Mouse (Mus musculus) urinary bladder, adult 2 months (tissue): ENCODE data around the gene Kcnma1. TPM values are rescaled to one million over a fixed set of nuclear protein-coding genes. Genes with fewer than 3 reads are reported as not detected.

Experiments used
- DNase-seq: peaks from one replicate; pipeline ENCODE4 v3.0.0; 2022; ENCODE audit warnings: low spot score
- polyA plus RNA-seq: library from polyadenylated mRNA; depleted of rRNA; stranded (reverse); fragments of >200 nt; gene quantifications from 2 replicates; pipeline ENCODE4 v1.2.3, GENCODE M21; 2012

The Kcnma1 gene
- polyA plus RNA-seq, 1 experiment, result 22.2 TPM

DNA sequence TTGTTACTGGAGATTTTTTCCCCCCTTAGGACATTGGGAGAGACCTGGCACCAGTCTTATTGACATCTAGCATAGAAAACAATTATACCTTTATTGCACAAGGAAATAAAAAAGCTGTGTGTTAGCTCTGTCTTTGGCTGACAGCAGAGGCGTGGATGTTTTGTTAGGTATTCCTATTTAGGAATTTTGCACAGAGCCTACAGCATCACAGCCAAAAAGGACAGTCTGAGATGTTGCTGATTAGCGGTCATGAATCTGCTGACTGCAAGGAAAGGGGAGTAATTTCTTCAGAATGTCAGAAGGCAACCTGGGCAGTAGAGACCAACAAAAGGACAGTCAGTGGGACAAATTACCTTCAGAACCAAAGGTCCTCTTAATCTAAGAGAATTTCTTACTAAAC lies 412.2 kb downstream of the Kcnma1 start:
- DNase-seq, result no peak

DNA sequence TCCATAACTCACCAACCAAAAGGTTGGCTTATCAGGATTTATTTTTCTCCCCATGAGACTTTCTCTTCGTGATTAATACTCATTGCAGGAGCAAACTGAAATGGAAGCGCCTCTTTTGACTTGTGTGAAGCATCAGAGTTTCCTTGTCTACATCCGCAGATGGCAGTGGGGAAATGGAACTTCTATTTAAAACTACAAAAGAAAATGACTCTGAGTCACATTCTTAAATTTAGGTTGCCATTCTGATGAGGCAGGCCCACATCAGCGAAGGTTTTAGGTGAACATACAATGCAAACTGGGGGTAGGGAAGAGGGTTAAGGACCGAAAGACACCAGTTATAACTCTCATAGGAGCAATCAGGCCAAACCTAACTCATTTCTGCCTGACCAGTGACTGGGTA lies 419.7 kb downstream of the Kcnma1 start:
- no peak for DNase-seq

DNA sequence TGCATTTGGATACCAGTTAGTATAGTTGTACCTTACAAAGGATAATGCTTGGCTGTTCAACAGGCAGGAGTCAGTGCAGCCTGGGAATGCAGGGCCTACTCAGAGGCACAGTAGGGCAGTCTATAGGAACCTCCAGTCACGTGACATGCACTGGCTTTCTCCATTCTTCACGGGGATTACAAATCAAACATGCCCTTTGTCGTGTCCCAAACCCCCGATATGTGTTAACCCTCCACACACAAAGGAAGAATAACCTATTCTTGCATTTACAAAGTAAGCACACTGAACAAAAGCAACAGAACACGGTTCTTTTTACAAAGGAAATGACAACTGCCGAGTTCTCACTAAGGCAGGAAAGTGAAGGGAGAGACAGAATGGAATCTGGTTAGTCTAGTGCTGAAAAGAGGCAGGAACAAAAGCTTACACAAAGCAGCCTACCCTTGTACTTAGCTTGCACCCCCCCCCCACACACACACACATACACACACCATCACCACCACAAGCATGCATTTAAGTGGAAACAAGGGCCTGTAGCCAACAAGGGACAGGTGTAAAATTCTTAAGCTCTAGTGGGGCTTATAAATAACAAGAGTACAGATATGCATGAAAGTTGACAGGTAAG lies 421.4 kb downstream of the Kcnma1 start:
- DNase-seq, result no peak

DNA sequence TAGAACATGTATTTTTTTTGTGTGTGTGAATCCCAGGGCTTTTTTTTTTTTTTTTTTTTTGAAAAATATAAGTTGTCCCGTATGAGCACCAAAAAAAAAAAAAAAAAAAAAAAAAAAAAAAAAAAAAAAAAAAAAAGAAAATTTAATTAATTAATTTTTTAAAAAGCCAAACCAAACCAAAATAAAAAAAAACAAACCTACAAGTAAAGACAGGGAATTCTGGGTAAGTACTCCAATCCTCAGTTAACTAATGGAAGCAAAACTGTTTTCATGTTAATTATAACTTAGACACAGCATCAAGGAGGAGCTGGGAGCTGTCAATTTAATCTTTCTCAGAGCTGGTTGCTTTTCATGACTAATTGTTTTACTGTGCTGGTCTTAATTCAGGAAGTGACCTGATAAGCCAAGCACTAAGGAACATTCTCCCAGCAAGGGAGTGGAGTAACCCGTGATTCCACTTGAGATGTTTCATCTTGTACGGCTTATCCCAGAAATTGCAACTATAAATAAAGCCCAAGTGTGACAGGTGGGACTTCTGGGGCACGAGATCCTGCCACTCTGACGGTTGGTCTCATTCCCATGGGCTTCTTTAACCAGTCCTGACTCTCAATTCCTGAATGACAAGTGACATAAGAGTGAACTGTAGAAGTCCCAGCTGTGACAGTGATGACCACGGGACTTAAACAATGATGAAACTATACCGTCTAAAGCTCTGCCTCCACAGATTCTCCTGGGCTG lies 424.4 kb downstream of the Kcnma1 start:
- DNase-seq, result no peak

DNA sequence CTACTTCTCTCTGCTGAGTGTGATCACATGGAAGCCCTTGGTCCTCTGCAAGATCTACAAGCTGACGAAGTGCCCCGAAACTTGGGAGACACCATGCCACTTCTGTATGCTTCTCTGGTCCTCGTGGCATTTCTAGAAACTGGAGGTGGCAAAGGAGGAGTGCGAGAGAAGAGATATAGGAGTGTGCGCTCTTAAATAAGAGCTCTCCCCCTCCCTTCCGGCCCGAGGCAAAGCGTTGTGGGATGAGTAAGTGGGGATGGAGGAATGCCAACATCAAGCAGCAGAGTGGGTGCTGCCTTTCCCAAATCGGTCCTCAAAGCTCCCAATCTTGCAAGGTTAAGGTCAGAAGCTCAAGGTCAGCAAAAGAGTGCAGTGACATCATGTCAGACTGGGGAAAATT lies 426.8 kb downstream of the Kcnma1 start:
- DNase-seq, result no peak

DNA sequence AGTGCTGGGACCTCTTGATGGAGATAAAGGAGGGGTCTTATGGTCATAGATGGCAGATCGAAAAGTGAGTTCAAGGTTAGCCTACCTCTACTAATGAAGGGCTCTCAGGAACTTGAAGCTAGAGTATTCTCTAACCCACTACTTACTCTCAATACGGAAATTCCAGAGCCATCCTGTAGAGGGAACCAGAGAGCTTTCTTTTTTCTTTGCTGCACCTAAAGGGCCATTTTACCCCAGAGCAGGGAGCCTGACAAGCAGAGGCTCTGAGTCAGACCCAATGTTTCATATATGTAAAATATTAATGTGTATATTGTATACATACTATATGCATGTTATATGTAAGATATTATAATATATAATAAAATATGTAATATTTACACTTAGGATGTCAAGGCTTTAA lies 431.1 kb downstream of the Kcnma1 start:
- DNase-seq, result no peak

DNA sequence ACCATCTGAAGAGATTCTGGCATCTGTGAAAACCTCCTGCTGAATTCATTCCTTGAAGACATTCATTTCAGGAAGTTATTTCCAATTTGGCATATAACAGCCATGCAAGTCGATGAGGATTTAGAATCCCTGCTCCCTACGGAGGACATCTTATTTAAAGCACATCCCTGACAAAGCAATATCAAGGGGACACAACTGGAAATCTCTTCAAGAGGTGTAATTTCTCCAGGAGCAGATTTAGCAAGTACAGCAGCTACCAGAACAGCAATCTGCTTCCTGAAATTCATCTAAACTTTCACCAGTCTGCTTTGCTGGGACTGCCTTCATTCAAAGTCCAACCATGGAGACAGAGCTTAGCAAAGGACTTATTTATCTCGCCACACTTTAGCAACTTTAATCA lies 433.0 kb downstream of the Kcnma1 start:
- DNase-seq, result no peak

DNA sequence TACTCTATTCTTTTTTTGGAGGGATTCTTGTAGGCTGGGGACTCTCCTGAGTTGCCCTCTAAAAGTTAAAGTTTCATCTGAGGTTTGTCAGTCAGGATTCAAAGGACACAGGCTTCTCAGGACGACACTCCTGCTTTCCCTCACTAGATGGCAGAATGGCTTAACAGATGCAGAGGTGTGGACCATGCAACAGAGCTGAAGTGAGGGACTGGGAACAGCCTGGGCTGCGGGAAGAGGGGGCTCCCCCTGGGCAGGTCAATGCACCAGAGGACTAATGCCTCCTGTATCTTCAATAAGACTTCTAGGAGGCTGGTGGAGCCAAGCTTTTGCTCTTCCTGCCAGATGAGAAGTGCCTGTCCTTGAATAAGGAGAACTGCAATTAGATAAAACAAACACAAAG lies 438.3 kb downstream of the Kcnma1 start:
- DNase-seq, result no peak

DNA sequence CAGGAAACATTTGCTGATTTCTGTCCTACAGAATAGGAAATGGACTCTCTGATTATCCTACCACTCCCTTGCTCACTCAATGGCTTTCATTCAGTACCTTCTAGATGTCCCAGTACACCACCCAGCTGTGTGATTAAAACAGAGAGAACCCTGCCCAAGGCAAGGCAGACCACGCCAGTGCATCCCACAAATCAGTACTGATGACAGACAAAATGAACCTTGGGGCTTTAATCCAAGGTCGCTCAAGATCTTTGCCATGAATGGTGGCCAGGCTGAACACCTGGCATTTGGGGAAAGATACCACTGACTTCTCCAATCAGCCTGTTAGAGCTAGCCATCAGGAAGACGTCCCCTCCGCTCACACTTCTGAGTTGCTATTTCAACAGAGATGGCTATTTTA lies 440.2 kb downstream of the Kcnma1 start:
- no peak for DNase-seq

DNA sequence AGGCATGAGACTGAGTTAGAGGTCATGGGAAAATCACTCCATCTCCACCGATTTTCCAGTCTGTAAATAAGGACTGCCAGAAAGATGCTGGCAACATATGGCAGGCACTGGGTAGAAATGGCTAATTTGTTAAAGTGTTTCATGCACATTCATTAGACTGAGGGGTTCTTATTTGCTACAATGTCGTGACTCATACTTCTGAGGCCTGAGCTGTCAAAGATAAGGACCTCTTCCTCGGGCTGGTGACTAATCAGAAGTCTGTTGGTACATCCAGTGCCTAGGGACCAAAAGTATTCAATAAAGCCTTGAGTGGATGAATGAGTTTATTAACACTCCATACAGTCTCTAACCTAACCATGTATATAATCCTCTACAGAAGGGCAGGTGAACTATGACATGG lies 440.9 kb downstream of the Kcnma1 start:
- DNase-seq, result no peak

DNA sequence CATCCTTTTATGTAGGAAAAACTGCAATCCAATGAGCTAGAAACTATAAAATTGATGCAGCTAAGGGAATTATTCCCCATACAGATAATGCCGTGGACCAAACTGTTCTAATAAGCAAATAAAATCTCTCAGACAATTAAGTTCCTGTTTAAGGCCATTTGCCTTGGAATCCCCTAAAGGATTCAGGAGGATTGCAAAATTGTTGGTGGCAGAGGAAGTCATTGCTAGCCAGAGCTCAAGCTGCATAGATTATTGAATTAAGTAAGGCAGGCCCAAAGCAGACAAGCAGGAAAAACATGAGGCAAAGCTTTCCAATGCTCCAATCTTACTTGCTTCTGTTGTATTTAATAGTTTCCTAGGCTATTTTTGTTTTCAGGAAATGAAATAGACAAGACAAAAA lies 441.5 kb downstream of the Kcnma1 start:
- no peak for DNase-seq

DNA sequence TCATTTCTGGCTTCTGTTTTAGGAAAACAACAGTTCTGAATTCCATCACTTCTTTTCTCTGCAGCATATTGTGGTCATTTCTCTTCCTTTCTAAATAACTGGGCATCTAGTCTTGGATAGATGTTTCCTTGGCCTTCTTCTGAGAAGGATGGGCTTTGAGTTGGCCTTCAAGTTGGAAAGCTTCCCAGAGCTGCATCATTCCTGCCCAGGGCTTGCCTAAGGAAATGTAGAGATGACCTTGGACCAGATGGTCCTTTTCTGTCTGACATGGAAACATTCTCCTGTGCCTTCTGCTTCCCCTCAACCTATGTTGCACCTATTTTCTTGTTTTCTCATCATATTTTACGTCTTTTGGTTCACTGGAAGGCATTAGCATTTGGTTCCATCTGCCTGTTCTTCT lies 444.0 kb downstream of the Kcnma1 start:
- no peak for DNase-seq

DNA sequence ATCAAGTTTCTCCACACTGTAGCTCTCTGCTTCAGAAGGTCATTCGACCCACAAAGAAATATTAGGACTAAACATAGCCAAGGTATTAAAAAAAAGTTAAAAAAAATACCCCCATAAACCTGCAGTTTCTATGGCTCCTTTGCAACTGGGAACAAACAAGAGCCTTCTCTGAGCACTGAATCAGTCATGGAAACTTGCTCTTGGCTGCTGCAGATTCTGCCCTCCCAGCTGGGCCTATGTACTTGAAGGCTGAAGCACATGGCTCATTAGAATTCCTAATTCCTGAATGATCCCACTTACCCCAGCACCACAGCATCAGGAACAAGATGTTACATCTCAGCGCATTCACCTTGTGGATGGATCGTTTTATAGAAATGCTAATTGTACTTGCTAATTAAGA lies 448.4 kb downstream of the Kcnma1 start:
- no peak for DNase-seq

DNA sequence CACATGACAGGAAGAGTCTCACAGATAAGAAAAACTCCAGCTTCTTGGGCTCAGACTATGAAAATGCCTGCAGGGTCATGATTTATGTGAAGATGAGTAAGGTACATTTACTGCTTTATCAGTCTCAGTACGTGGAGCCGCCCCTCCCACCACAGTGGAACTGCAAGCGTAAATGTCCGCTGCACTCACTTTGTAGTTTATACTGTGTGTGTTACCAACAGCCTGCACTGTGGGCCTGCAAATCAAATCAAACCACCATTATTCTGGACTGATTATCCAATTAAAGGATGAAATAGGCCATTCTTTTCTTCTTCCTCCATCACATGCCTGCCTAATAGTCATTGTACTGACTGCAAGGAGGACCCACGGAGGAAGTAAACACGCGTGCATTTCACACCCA lies 449.8 kb downstream of the Kcnma1 start:
- DNase-seq, result no peak

DNA sequence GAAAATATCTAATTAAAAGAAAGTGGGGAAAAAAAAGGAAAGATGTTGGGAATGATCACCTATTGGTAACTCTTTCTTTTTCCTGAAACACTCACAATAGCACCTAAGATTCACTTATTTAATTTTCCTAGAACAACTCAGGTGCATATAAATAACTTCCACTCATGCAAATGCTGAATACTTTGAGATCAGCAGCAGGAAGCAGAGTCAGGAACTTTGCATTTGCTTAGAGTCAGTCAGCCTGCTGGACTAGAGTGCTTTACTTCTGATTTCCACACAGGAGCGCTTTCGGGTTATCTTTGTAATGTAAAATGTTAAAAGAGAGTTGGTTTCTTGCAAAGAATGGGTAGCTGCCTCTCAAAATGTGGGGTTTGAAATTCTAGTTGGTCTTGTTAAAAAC lies 451.1 kb downstream of the Kcnma1 start:
- no peak for DNase-seq

DNA sequence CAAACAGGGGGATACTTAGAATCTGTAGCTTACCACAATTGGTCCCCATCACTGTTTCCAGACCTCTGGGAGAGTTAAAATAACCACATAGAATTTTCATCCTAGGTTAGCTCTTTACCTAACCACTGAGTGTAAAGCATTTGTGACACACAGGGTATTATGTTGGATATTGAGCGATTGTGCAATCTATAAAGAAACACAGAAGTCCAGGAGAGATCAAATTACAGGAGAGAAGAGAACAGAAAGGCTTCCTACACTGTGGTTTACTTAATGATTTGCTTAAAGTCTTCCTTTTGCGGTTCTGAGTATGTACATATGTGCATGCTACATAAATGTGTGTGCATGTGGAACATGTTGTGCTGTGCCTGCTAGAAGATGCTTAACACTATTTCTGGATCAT lies 458.6 kb downstream of the Kcnma1 start:
- no peak for DNase-seq

DNA sequence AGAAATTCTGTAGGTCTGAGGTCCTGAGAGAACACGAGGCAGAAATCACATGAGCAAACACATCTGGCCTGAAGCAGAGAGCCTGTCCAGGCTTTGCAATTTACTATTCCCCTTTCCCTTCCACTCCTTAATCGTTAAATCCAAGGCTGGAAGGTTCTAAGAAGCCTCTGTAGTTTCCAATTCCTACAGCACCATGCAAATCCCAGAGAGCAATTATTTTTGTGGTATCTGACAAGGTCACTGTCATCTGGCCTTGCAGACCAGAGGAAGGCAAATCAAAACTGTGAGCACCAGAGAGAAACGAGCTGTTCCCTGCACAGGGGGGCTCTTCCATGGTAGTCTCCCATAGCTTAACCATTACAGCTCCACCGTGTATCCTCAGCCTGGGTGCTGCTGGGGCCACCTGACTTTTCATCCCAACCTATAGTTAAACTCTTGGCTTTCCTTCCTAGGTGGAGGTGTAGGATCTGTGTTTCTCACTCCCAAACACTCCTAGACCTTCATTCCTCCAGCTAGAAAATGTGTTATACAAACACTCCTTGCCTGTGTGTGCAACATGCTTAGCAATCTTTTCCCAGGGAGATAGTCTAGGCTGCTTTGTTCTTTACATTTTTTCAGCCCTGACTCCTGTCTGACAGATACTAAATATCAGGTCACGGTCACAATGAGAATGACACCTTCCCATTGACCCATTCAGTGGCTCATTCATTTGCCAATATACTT lies 461.9 kb downstream of the Kcnma1 start:
- no peak for DNase-seq

DNA sequence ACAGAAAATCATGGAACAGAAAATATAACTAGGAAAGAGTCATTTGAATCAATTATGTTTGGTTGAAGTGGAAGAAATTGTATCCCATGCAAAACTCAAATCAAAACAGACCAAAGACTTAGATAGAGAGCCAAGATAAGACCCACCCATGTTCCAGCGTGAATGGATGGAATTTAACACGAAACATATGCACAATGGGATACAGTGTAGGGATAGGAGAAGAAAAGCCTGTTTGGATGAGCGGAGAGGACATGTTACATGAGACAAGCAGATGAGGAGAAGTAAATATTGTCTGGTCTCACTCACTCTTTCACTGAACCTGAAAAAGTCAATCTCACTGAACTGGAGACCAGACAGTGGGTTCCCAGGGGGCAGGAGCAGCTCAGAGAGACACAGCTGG lies 463.8 kb downstream of the Kcnma1 start:
- no peak for DNase-seq

DNA sequence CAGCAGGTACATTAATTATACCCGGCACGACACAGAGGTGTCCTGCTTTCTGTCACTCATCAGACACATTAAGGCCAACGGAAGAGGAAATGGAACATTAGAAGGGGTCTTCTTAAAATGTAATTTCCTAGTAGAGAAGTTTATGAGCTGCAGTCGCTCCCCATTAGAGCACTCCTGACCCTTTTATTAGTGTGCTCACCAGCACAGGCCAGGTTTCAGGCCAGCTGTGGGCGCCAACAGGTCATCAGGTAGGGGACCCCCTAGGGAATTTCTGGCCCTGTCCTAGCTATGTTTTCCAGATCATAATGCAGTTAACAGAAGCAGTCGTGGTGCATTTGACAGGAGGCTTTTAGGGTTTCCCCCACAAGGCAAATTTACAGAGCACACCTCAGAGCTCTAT lies 472.2 kb downstream of the Kcnma1 start:
- no peak for DNase-seq

DNA sequence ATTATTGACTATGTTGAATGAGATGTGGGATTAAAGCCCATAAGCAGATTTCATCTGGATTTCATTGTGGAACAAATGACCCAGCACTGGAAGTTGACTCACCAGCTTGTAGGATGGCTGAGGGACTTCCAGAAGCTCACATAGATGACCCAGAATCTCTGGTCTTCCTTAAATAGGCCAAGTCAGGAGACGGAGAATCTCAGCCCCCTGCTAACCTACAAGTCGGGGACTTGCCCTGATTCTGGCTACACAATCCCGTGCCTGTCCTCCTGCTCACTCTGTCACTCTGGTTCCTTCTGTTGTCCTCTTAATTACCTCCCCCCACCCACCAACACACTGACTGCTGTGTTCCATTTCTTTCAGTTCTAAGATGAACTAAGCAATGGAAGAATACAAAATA lies 474.7 kb downstream of the Kcnma1 start:
- DNase-seq, result no peak

DNA sequence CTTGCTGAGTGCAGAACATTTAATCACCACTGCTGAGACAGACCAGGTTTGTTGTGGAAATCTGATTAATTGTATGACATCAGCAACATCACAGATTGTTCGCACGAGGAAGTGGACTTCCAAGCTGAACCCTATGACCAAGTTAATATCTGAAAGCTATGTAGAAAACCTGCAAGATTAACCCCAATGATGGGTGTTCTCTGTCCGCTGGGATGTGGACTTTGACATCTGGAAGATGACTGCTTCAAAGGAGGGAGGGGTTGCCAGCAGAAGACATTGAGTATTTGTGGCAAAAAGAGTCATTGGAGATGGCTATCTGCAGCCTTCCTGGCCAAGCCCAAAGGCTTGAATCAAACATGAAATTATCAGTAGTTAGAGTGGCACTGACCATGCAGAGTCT lies 480.9 kb downstream of the Kcnma1 start:
- DNase-seq, result no peak

DNA sequence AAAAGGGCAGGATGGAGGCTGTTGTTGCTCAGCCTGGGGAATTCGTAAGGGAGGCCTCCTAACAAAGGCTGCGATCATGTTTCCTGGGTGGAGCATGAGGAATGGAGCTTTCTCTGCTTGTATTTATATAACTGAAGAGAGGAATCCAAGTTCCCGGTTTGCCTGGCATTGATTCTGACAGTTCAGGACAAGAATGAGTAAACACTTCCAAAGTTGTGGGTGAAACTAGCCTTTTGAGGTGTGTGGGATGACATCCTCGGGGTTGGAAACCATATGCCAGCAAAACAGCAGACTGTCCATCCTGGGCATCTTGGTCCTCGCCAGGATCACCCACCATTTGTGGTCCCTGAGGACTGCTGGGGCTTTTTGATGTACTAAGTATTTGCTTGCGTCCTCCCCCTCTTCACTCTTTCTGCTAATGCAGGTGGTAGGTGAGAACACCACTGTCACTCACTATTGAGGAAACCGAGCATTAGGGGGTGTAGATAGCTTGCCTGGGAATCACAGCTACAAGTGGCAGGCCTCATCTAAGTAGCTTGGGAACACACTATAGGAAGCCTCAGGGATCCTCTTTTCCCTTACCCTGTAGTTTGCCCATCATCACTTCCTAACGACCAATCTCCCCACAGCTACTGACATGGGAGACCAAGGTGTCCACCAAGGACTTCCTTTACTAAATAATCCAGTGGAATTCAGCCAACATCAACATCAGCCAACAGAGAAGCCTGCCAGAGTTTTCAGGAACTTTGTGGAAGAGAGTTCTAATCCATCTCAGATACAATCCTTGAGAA lies 482.4 kb downstream of the Kcnma1 start:
- no peak for DNase-seq
